Mouse (Mus musculus) inflammation-experienced regulatory T-cells, adult 6 months (primary cell): Measurements from ENCODE around the gene Pdgfb. TPM values are rescaled to one million over a fixed set of nuclear protein-coding genes. Genes with fewer than 3 reads are reported as not detected.
A peak's percentile ranks its signal among the peaks of the same experiment; 100 is the strongest.

Source experiments
- ATAC-seq: one replicate; pipeline ENCODE4 v1.8.0; 2017
- polyA plus RNA-seq, 3 experiments: library from polyadenylated mRNA; unstranded; fragments of 100-300 nt; shearing (Covaris generic); gene quantifications; one replicate each; pipeline ENCODE4 v1.2.1; 2017

Gene Pdgfb
- polyA plus RNA-seq, 3 experiments from 2014 or later: 1.4 to 2.1 (median 2.1) TPM

- ATAC-seq: no peak
Measured at GRCm38 (mm10) chr15:80034366-80034765, 19.6 kb upstream of the Pdgfb start.

GRCm38 (mm10) chr15:80031133-80031532 lies 16.4 kb upstream of the Pdgfb start:
- ATAC-seq: no peak

GRCm38 (mm10) chr15:80030399-80030798 lies 15.6 kb upstream of the Pdgfb start:
- ATAC-seq: no peak

- ATAC-seq: no peak
Measured at GRCm38 (mm10) chr15:80028862-80029261, 14.1 kb upstream of the Pdgfb start.

GRCm38 (mm10) chr15:80026689-80027353 lies 12.0 kb upstream of the Pdgfb start:
- no peak for ATAC-seq

- no peak for ATAC-seq
Measured at GRCm38 (mm10) chr15:80026061-80026460, 11.3 kb upstream of the Pdgfb start.

GRCm38 (mm10) chr15:80025615-80026014 lies 10.8 kb upstream of the Pdgfb start:
- peak; percentile 80 for ATAC-seq

GRCm38 (mm10) chr15:80024331-80025313 lies 9.8 kb upstream of the Pdgfb start:
- ATAC-seq: no peak

GRCm38 (mm10) chr15:80020516-80020915 lies 5.7 kb upstream of the Pdgfb start:
- no peak for ATAC-seq

- ATAC-seq: no peak
Measured at GRCm38 (mm10) chr15:80019625-80020024, 4.8 kb upstream of the Pdgfb start.

GRCm38 (mm10) chr15:80019220-80019619 lies 4.4 kb upstream of the Pdgfb start:
- ATAC-seq: no peak

- no peak for ATAC-seq
Measured at GRCm38 (mm10) chr15:80016563-80017301, 2.0 kb upstream of the Pdgfb start.

- no peak for ATAC-seq
Measured at GRCm38 (mm10) chr15:80015211-80015952, 605 bp upstream of the Pdgfb start.

GRCm38 (mm10) chr15:80014031-80014320 lies 801 bp downstream of the Pdgfb start:
- ATAC-seq: no peak

- ATAC-seq: no peak
Measured at GRCm38 (mm10) chr15:80013256-80014030, 1.3 kb downstream of the Pdgfb start.

GRCm38 (mm10) chr15:80012527-80013201 lies 2.1 kb downstream of the Pdgfb start:
- peak; percentile 39 for ATAC-seq

- ATAC-seq: peak; percentile 73
Measured at GRCm38 (mm10) chr15:80011778-80012526, 2.8 kb downstream of the Pdgfb start.

GRCm38 (mm10) chr15:80011194-80011593 lies 3.6 kb downstream of the Pdgfb start:
- ATAC-seq: no peak

GRCm38 (mm10) chr15:80010182-80010558 lies 4.6 kb downstream of the Pdgfb start:
- no peak for ATAC-seq
